ENCODE assay signal across 8 mouse cellular contexts in the genomic region with DNA sequence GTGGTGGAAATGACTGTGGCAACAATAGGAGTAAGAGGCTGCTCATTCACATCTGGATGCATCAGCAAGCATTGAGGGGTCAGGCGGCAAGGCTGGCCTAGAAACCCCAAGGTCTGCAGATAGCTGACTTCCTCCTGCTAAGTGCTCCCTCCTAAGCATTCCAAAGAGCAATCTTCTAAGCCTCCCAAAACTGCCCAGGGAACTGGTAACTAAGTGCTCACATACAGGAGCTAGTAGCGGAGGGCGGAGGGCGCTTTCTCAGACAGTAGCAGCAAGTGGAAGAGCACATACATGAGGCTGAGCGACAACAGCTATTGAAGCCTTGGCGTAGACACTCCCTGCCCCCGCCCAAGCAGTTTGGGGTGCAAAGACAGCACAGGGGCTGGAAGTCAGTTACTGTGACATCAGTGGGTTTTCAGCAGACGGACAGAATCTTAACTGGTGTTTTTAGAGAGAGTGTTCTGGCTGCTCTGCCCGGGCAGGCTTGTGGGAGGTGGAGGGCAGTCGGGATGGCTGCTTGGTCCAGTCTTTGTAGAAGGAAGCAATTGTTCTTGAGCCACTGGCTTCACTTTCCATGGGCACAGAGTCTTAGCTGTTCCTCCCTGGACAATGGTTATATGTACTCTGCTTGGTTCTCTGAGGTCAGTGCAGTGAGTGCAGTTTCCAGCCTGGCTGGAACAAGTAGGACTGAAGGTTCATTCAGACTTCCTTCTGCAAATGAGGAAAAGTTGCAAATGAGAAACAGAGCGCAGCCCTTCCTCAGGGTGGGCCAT. TPM values are rescaled to one million over a fixed set of nuclear protein-coding genes. Genes with fewer than 3 reads are reported as not detected.
A peak's percentile ranks its signal among the peaks of the same experiment; 100 is the strongest.
DNase-seq lines count a peak whose midpoint lies in the region; ATAC-seq lines count a peak whose summit lies in the region.

No protein-coding gene starts in this region.

- peak overlapping the region; percentile 43 for H3K27ac ChIP-seq in forebrain, embryonic 15.5 days (replicated peaks)

- H3K4me2 ChIP-seq in forebrain, embryonic 15.5 days (replicated peaks): no peak overlapping the region

- DNase-seq in cerebellum, postnatal 10 days: peak; percentile 8 to 23
- no peak for DNase-seq in cerebellum, adult 18-20 months
- DNase-seq in ES-CJ7 (ENCODE audit: low read depth, low spot score): peak; percentile 15
- peak; percentile 47 to 74 for DNase-seq in left cerebral cortex, postnatal 14 days (ENCODE audit: low spot score in 2 of 2)
- DNase-seq in retina, postnatal 1 day: peak; percentile 25
- no peak for DNase-seq in kidney, adult 8-10 months

- H3K27me3 ChIP-seq in forebrain, embryonic 15.5 days: no peaks in the 10 kb centered on the region

- peak; percentile 38 for ATAC-seq in forebrain, embryonic 15.5 days (replicated peaks)
- ATAC-seq in activated CD4-positive, CD25-positive, alpha-beta regulatory T cell, adult 4 months: no peak

- no peak overlapping the region for H3K4me3 ChIP-seq in forebrain, embryonic 15.5 days

- no peaks in the 10 kb centered on the region for H3K36me3 ChIP-seq in forebrain, embryonic 15.5 days

- H3K4me1 ChIP-seq in forebrain, embryonic 15.5 days: peaks cover 26% of the 10 kb centered on the region

- WGBS in forebrain, embryonic 15.5 days: 68% methylated on average over 11 of the region's 11 CpGs

- no peaks in the 10 kb centered on the region for H3K9me3 ChIP-seq in forebrain, embryonic 15.5 days

- intact Hi-C loops in left cerebral cortex, postnatal 14 days (cut with DNase I): no loop called here

- no peak overlapping the region for H3K9ac ChIP-seq in forebrain, embryonic 15.5 days (replicated peaks)

RNA-seq across cellular contexts. Expression of a gene that starts 30.1 kb away (rescaled TPM):
- 7.2 and 9.6 TPM in 2 replicates for polyA plus RNA-seq in forebrain, embryonic 15.5 days (2015; fragmentation: Nextera tagmentation; extraction: Ambion mirVana)
- total RNA-seq in left cerebral cortex, postnatal 14 days (2021): 10 to 100 TPM; 40.6 to 44.3 TPM
- 100 to 1,000 TPM; 185 to 208 TPM for polyA plus RNA-seq in activated CD4-positive, CD25-positive, alpha-beta regulatory T cell, adult 4 months (2017; shearing (Covaris generic))

Comparison
In these comparisons a context has a peak if more than half of its experiments do, and no peak if none do; other contexts are left out.
1. DNase-seq: peak in cerebellum, postnatal 10 days (2 of 2), ES-CJ7 (single experiment), left cerebral cortex, postnatal 14 days (2 of 2) and retina, postnatal 1 day (single experiment); none in cerebellum, adult 18-20 months (0 of 2) and kidney, adult 8-10 months (0 of 2).
2. RNA of a gene that starts 30.1 kb away (polyA plus RNA-seq): 185 to 208 TPM in activated CD4-positive, CD25-positive, alpha-beta regulatory T cell, adult 4 months; 7.2 to 9.6 TPM in forebrain, embryonic 15.5 days; every median in the first group is over 10 times any median in the second.